Mouse (Mus musculus): ENCODE measurements around the gene Hsp90ab1.
A peak's percentile ranks its signal among the peaks of the same experiment; 100 is the strongest.

Gene Hsp90ab1

DNA sequence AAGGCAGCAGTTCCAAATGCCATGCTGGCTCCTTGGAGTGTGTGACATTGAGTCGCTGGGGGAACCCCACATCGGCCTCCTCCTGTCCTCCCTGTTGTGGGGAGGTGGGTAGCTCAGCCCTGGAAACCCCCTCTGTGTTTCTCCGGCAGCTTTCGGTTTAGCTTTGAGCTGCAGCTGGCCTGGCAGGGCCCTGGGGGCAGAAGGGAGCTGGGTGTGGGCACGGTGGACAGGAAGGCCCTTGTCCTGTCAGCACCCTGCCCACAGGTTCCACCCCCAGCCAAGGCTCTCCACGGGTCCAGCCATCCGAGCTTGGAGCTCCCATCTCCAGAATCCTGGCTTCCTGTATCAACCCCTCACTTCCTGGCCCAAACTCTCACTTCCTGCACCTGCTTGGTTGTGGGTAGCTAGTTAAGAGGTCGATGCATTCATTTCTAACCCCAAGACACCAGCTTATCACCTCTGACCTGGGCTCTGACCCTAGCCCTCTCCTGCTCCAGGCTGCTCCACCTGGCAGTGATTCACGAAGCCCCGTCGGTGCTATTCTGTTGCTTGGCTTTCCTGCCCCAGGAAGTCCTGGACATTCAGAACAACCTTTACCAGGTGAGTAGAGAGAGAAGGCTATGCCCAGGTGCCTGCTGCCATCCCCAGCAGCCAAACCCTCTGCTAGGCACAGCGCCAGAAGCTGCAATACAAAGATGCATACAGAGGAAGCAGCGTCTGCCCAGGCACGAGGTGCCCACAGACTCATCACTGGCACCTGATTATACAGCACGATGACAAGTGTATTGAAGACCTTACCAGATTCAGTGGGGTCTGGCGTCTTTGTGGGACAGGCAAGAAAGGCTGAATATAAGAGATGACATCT is 14.8 kb downstream of the Hsp90ab1 start:
- DNase-seq (ENCODE audit: low spot score): no peak

- DNase-seq (ENCODE audit: low spot score): no peak
Measured at GRCm38 (mm10) chr17:45557246-45557824, 15.7 kb downstream of the Hsp90ab1 start.

DNA sequence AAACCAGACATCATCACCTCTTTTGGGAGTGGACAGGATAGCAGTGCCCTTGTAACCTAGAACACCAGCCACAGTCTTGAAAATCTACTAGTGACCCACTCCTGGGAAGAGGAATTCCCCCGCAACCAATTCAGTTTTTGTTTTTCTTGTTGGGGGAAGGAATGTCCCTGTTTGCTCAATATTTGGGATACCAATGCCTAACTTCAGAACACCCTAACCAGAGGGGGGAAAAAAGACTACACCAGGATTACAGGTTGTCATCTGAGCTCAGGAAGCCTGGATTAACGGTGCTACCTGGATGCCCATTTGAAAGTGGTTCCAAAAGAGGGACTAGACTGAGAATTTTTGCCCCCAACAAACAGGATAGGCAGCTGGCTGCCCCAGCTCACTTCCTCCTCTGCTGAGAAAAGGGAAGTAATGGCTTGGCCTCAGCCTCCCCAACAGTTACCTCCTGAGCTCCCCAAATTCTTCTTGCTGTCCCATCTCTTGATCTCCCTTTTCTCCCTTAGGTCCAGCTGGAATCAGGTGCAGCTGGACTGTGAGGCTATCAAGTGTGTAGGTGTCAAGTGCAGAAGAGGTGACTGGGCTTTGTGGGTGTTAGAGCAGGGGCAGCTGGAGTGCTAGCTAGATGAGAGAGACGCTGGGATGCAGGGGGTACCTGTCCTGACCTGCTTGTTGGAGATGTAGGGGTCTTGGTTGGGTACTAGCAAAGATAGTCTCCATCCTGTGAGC is 16.4 kb downstream of the Hsp90ab1 start:
- no peak for DNase-seq (ENCODE audit: low spot score)

DNA sequence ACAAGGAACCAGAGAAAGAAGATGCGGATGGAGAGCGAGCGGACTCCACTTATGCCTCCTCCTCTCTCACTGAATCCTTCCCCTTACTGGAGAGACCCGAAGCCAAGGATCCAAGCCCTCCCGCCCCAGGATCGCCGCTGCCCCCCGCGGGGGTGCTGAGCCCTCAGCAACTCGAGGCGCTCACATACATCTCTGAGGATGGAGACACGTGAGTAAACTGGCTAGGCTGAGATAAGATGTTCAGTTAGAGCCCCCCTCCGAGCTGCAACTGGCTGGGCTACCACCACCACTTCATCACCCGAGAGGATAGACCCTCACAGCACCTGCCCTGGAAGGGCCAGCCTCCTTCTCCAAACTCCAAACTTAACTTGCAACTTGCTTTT is 17.0 kb downstream of the Hsp90ab1 start:
- DNase-seq (ENCODE audit: low spot score): no peak

DNA sequence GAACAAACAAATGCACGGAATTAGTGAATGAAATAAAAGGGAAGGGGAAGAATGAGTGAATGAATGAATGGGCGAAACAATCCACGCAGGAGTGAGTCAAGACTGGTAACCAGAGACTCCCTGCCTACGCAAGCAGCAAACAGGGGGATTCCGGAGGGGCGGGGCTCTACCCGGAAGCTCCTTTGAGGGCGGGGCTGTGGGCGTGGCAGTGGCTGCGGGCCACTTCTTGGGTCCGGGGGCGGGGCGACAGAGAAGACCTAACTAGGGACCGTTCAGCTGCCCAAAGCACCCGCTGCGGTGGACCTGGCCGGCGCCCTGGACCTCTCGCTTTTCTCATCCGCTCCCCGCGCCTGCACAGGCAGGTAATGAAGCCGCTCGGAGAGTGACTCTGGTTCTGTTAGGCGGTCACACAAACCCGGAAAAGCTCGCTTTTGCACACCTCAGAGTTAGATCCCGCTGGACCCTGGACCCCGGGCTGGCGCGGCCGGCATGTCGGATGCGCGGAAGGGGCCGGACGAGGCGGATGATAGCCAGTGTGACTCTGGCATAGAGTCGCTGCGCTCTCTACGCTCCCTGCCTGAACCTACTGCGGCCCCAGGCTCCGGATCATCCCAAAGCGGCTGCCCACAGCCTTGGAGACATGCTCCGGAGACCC is 17.5 kb downstream of the Hsp90ab1 start, which contains the start of gene Nfkbie:
TSS of gene Nfkbie (plus strand) at position 252 of the 655 bp plus-strand sequence.
- DNase-seq (ENCODE audit: low spot score): peak; percentile 91

GRCm38 (mm10) chr17:45554420-45554819 is 18.7 kb downstream of the Hsp90ab1 start:
- no peak for DNase-seq (ENCODE audit: low spot score)

DNA sequence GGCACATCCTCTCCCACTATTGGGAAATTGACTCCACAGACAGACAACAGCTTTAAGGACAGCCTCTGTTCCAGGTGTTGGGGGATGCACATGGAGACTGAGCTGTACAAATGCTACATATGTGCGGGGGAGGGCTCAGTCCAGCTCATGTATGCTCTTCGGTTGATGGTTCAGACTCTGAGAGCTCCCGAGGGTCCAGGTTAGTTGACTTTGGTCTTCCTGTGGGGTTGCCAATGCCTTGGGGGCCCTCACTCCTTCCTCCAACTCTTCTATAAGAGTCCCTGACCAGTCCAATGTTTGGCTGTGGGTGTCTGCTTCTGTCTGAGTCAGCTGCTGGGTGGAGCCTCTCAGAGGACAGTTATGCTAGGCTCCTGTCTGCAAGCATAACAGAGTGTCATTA is 20.0 kb downstream of the Hsp90ab1 start:
- no peak for DNase-seq (ENCODE audit: low spot score)

DNA sequence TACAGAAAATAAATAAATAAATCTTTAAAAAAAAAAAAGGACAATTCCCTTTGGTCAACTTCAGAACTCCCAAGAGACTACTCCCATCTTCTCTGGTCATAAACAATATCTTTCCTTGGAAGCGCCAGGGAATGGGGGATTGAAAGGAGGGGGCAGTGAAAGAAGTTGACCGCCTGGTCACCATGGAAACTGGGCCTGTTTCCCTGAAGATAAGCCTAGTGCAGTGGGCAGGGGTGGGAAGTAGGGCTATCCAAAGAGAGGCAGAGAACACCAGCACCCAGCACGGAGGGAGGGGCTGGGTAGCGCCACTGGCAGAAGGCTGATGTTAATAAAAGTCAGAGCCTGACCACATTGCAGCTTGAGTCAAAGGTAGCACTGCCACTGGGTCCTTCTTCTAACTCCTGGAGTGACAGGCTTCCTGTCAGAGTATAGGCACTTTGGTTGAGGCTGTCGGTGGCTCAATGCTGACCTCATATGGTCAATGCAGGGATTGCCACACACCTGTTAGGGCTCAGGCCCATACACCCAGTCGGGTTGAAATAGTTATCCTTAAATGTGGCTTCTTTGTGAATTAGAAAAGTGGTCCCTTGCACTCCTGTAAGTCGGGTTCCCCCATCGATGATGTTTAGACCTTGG is 21.1 kb downstream of the Hsp90ab1 start:
- peak; percentile 90 for DNase-seq (ENCODE audit: low spot score)

GRCm38 (mm10) chr17:45551249-45551796 is 21.7 kb downstream of the Hsp90ab1 start:
- DNase-seq (ENCODE audit: low spot score): no peak

GRCm38 (mm10) chr17:45550253-45550652 is 22.8 kb downstream of the Hsp90ab1 start:
- no peak for DNase-seq (ENCODE audit: low spot score)

DNA sequence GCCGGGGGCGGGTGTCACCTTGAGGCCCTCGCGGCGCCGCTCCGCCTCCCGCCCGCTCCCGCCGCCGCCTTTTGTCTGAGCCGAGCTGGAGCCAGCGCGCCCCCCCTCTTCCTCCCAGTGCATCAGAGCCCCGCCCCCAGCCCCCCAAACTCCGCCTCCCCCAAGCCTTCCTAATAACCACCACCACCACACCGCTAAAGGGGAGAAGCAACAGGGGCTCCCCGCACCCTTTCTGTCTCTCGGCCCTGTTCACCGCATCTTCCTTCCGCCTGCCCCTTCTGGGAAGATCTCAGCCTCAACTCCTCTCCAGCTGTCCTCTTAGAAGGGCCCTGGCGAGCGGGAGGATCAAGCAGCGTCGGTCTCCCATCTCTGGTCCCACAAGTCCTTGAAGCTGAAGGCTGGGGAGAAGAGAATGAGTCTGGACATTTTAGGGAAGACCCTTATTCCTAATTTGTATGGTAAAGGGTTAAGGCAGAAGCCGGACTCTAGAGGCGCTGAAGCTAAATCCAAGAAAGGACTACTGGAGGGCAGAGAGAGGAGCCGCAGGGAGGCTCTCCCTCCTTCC is 23.4 kb downstream of the Hsp90ab1 start, which contains the start of gene Tmem151b:
TSS of gene Tmem151b (minus strand) at position 61 of the 565 bp plus-strand sequence.
- peak; percentile 66 for DNase-seq (ENCODE audit: low spot score)

GRCm38 (mm10) chr17:45548541-45549512 is 24.2 kb downstream of the Hsp90ab1 start:
- DNase-seq (ENCODE audit: low spot score): peak; percentile 59

DNA sequence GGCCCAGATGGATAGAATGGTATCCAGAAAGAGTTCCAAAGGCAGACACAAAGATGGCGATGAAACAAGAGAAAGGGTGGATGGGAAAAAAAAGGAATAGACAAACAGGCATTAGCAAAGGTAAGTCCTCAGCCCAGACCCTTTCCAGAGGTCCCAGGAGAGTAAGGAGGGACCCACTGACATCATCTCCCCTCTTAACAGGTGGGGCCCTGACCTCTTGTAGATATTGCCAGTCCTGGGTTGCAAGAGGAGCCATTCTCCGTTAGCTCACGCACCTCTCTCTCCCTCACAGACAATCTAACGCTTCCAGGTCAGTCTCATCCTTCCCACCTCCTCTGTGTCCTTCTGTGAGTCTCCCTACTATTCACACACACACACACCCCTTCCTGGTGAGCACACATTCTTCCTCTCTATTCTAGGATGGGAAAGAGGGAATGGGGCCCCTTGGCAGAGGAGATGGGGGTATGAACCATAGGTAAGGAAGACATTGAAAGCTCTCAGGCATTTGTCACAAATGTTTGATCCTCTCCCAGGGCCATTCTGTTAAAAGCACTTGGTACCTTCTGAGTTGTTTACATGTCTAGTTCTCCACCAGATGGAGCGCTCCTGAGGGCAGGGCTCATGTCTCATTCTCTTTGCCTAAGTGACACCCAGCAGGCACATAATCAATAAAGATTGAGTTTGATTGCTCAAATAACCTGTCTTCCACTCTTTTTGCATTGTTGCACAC is 25.4 kb downstream of the Hsp90ab1 start:
- DNase-seq (ENCODE audit: low spot score): no peak

- no peak for DNase-seq (ENCODE audit: low spot score)
Measured at GRCm38 (mm10) chr17:45546941-45547340, 26.1 kb downstream of the Hsp90ab1 start.

DNA sequence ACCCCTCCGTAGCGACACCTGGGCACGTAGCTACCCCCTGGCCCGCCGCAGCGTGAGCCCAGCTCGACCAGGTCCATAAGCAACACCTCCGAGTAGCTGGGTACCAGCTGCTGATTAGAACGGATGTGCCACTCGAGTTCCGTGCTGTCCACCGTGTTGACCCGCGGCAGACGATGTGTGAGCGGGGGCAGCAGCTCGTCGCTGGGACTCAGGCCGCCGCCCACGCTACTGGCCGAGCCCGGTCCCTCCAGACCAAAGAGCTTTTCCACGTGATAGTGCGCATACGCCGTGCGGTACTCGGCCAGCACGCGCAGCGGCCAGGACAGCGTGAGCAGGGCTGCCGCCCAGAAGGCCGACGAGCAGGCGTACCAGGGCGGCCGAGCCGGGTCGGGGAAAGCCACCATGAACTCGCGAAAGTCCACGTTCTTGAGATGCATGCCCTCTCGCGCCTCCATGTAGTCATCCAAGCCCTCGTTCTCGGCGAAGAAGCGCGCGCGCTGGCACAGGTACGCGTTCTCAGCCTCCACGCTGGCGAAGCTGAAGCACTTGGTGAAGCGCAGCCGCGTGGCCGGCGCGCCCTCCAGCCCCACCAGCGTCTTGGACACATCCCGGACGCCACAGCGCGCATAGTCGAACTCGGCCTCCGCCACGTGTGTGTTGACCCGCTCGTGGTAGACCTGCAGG is 27.7 kb downstream of the Hsp90ab1 start:
- DNase-seq (ENCODE audit: low spot score): peak; percentile 46

- peak; percentile 51 for DNase-seq (ENCODE audit: low spot score)
Measured at GRCm38 (mm10) chr17:45544873-45545277, 28.2 kb downstream of the Hsp90ab1 start.

DNA sequence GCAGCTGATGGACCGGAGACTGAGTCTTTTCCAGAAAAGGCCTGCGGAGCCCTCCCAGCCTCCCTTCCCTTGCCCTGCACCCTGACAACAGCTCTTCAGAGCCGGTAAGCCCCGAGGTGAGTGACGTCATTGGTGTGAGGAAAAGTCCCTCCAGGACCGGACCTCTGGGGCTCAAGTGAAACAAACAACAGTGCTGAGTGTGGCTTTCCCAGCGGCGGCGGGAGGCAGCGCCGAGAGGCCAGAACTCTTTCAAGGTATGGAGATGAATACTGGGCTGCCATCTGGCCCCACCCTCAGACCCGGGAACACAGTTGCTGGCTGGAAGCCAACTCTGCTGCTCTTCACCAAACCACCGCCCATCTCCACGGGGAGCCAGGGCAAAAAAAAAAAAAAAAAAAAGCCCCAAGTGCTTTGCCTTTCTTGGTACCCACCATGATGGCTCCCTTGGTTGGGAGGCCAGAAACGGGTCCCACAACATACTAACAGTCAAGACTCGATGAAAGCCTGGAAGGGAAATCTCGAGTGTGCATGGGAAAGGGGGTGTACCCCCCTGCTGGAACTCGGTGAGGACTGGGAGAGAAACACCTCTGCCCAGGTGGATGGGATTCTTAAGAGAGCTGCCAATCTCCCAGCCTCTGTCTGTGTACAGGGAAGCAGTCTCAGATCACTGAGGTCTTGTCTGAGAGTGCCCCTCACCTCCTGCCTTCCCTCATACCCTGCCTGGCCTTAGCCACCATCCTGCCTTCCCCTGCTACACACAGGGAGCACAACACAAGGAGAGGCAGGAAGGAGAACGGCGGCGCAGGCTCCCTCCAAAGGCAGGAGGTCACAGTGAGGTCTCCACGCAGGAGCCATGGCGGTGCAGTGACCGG is 28.8 kb downstream of the Hsp90ab1 start:
- DNase-seq (ENCODE audit: low spot score): no peak

Data from embryo, embryonic 10 days (tissue).